Mouse (Mus musculus) liver, embryonic 11.5 days (tissue): ENCODE data around the gene Kat6b. TPM values are rescaled to one million over a fixed set of nuclear protein-coding genes. Genes with fewer than 3 reads are reported as not detected.

Experiments
- ATAC-seq: fragments of 200-750 bp; cut with Nextera tagmentation; replicated peaks from 2 replicates; pipeline ENCODE4 v1.8.0; 2017; ENCODE audit warnings: moderate number of reproducible peaks, mild to moderate bottlenecking, moderate TSS enrichment, moderate library complexity; ENCODE audit not compliant: low FRiP score
- DNase-seq: peaks from one replicate; pipeline ENCODE4 v3.0.0-alpha.2; 2017; ENCODE audit warnings: low spot score
- H3K27ac ChIP-seq: fragments of 300-500 bp; sonication (generic); 2 replicates; pipeline ENCODE4 v1.5.1; 2014; ENCODE audit warnings: mild to moderate bottlenecking, low read depth, low read length, control low read depth
- H3K27me3 ChIP-seq: fragments of 300-500 bp; sonication (generic); replicated peaks from 2 replicates; pipeline ENCODE4 v1.6.1; 2014; ENCODE audit warnings: low read length, mixed read lengths; ENCODE audit not compliant: control insufficient read depth, insufficient read depth
- H3K36me3 ChIP-seq: fragments of 300-500 bp; sonication (generic); 2 replicates; pipeline ENCODE4 v1.6.1; 2014; ENCODE audit warnings: mild to moderate bottlenecking, low read length, moderate library complexity, mixed read lengths; ENCODE audit not compliant: control insufficient read depth, insufficient read depth
- H3K4me1 ChIP-seq: fragments of 300-500 bp; sonication (generic); replicated peaks from 2 replicates; pipeline ENCODE4 v1.6.1; 2014; ENCODE audit warnings: low read length, mixed read lengths; ENCODE audit not compliant: control insufficient read depth, insufficient read depth
- H3K4me2 ChIP-seq: fragments of 300-500 bp; sonication (generic); 2 replicates; pipeline ENCODE4 v1.6.1; 2014; ENCODE audit warnings: mild to moderate bottlenecking, control low read depth, moderate library complexity
- H3K4me3 ChIP-seq: fragments of 300-500 bp; sonication (generic); 2 replicates; pipeline ENCODE4 v1.5.1; 2014; ENCODE audit warnings: low read depth, low read length, control low read depth
- H3K9ac ChIP-seq: fragments of 300-500 bp; sonication (generic); 2 replicates; pipeline ENCODE4 v1.6.1; 2014; ENCODE audit warnings: low read depth, low read length, control low read depth
- H3K9me3 ChIP-seq: fragments of 300-500 bp; sonication (generic); 2 replicates; pipeline ENCODE4 v1.6.1; 2016; ENCODE audit warnings: low read length, inconsistent platforms, mixed read lengths; ENCODE audit not compliant: control insufficient read depth
- WGBS: fragments of 180-500 bp; shearing (Covaris S2); extraction: QIAGEN DNeasy Blood & Tissue Kit; methylation state at CpG from one replicate; pipeline ENCODE4 v1.1.7; 2014; 5-methylcytosine and 5-hydroxymethylcytosine counted together
- polyA plus RNA-seq: library from polyadenylated mRNA; unstranded; fragments of >200 nt; fragmentation: Nextera tagmentation; extraction: Ambion mirVana; gene quantifications from 2 replicates; pipeline ENCODE4 v1.2.1, GENCODE M21; 2014

The Kat6b gene
- polyA plus RNA-seq, 1 experiment from 2014 or later: 6.7 TPM

GRCm38 (mm10) chr14:21565541-21566353 is 84.5 kb downstream of the Kat6b start:
- ATAC-seq (no peak), DNase-seq (no peak)
- WGBS: 89% methylated on average over 10 of the region's 10 CpGs
- Histone ChIP-seq H3K9ac (no peak overlapping the region), H3K27me3 (no peaks in the 10 kb centered on the region), H3K4me3 (no peak overlapping the region), H3K27ac (no peak overlapping the region), H3K9me3 (no peaks in the 10 kb centered on the region), H3K4me1 (peaks cover 11% of the 10 kb centered on the region), H3K36me3 (no peaks in the 10 kb centered on the region), H3K4me2 (no peak overlapping the region)

GRCm38 (mm10) chr14:21567293-21567984 is 86.2 kb downstream of the Kat6b start:
- ATAC-seq: no peak
- Histone ChIP-seq H3K9ac (no peak overlapping the region), H3K27me3 (no peaks in the 10 kb centered on the region), H3K36me3 (no peaks in the 10 kb centered on the region), H3K4me1 (no peaks in the 10 kb centered on the region; the same call in 1 of the 2 replicates), H3K9me3 (no peaks in the 10 kb centered on the region), H3K4me2 (no peak overlapping the region), H3K4me3 (no peak overlapping the region), H3K27ac (no peak overlapping the region)
- no peak for DNase-seq
- 81% methylated on average over 7 of the region's 7 CpGs for WGBS

DNA sequence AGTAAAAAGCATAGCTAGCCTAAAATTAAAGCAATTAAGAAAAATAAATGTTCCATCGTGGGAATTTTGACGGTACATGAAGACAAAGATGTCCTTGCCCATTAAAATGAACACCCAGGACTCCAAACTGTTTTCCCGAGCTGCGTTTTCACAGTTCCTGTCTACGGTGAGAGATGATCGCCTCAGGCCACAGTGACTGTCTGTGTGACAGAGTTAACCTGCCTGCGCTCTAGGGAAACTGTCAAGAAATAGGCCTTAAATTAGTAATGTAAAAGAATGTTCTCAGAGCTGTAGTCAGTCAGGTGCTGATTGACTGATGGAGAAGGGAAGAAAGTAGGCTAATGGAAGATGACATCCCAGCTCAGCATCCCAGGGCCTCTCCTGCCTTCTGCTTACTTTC is 87.6 kb downstream of the Kat6b start:
- Histone ChIP-seq H3K4me1 (no peaks in the 10 kb centered on the region), H3K36me3 (no peaks in the 10 kb centered on the region), H3K4me2 (no peak overlapping the region), H3K4me3 (no peak overlapping the region), H3K9ac (no peak overlapping the region), H3K27me3 (no peaks in the 10 kb centered on the region), H3K9me3 (no peaks in the 10 kb centered on the region), H3K27ac (no peak overlapping the region)
- ATAC-seq: no peak
- 88% methylated on average over 7 of the region's 7 CpGs for WGBS
- no peak for DNase-seq

- H3K9ac ChIP-seq: no peak overlapping the region
- no peaks in the 10 kb centered on the region for H3K9me3 ChIP-seq
Measured at GRCm38 (mm10) chr14:21574686-21575309, 93.6 kb downstream of the Kat6b start.

DNA sequence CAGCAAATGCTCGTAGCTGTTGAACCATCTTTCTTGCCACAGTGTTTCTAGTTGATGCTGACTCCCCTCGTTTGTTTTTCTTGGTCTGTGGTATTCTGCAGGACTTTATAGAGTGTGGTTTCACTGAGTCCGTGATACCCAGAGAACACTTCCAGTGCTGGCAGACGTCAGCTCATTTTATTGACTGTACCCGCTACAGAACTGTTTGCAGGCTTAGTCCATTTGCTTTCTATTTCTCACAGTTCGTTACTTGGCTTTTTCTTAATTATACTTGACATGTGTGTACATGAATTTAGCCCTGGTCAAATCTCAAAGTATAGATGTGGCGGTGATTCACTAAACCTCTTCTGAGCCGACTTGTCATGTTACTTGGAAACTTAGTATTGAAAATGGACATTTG is 95.6 kb downstream of the Kat6b start:
- ATAC-seq (no peak), DNase-seq (no peak)
- Histone ChIP-seq H3K4me3 (no peak overlapping the region), H3K36me3 (no peaks in the 10 kb centered on the region), H3K4me1 (peaks cover 7% of the 10 kb centered on the region), H3K27me3 (no peaks in the 10 kb centered on the region), H3K9ac (no peak overlapping the region), H3K4me2 (no peak overlapping the region), H3K27ac (no peak overlapping the region), H3K9me3 (no peaks in the 10 kb centered on the region)
- 79% methylated on average over 8 of the region's 8 CpGs for WGBS

More at GRCm38 (mm10) chr14:21574686-21575309, 93.6 kb downstream of the Kat6b start:
- Histone ChIP-seq H3K27ac (no peak overlapping the region), H3K27me3 (no peaks in the 10 kb centered on the region), H3K4me3 (no peak overlapping the region), H3K4me2 (no peak overlapping the region), H3K4me1 (no peaks in the 10 kb centered on the region), H3K36me3 (no peaks in the 10 kb centered on the region)
- DNase-seq: no peak
- WGBS: 51% methylated on average over 8 of the region's 8 CpGs
- ATAC-seq: no peak

DNA sequence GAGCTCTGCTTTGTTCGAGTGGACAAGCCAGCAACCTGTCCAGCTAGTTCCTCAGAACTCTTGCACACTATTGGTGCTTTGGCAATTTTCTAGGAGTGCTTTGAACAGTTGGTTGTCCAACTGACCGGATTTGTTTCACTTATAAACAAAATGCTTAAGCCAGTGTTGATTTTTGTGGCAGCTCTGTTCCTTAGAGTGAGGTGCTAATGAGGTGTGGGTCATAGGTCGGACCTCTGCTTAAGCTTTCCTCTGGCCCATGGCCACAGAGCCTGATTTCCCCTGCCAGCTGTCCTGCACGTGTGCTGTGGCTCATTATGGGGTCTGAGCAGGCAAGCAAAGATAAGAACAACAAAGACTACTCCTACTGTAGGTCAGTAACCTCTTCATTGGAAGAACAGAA is 100.0 kb downstream of the Kat6b start:
- Histone ChIP-seq H3K27me3 (no peaks in the 10 kb centered on the region), H3K36me3 (no peaks in the 10 kb centered on the region), H3K9me3 (no peaks in the 10 kb centered on the region), H3K4me1 (peaks cover 20% of the 10 kb centered on the region), H3K4me2 (no peak overlapping the region), H3K9ac (no peak overlapping the region), H3K4me3 (no peak overlapping the region), H3K27ac (no peak overlapping the region)
- WGBS: 35% methylated on average over 4 of the region's 4 CpGs
- DNase-seq (no peak), ATAC-seq (no peak)

DNA sequence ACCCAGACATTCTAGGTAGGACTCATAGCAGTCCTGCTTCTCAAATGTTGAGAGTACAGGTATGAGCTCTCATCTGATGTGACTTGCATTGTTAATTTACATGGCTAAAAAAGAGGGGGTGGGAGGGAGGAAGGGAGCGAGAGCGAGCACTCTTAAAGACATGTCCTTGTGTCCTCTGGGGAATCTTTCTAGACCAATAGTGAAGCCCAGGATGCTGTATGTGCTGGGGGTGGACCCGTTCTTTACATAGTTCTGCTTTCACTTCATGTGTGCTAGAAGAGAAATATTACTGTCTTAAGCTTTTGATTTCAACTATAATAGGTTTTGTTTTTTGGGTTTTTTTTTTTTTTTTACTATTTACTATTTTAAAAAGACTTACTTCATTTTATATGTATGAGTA is 101.1 kb downstream of the Kat6b start:
- H3K36me3 ChIP-seq: no peaks in the 10 kb centered on the region
- ATAC-seq (no peak), DNase-seq (no peak)
- 89% methylated on average over 3 of the region's 3 CpGs for WGBS
- H3K4me3 ChIP-seq: no peak overlapping the region
- no peaks in the 10 kb centered on the region for H3K9me3 ChIP-seq
- H3K4me1 ChIP-seq: peaks cover 20% of the 10 kb centered on the region
- H3K4me2 ChIP-seq: no peak overlapping the region
- no peak overlapping the region for H3K9ac ChIP-seq
- H3K27me3 ChIP-seq: no peaks in the 10 kb centered on the region
- no peak overlapping the region for H3K27ac ChIP-seq

DNA sequence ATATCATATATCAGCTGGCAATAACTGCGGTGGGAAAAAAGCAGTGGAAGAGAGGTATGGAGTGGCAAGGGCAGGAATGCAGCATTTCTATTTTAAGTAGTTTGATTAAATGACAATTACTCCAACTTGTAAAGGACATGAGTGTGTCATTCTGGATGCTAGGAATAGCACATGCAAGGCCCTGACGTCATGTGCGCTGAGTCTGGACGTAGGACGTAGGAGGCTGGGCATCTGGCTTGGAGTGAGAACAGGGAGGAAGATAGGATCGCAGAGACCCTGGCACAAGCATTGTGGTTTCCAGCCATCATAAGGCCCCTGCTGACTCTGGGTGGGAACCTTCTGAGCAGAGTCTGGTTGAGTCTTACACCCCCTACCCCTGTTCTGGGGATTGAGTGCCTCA is 101.8 kb downstream of the Kat6b start:
- Histone ChIP-seq H3K27ac (no peak overlapping the region), H3K4me2 (no peak overlapping the region), H3K9ac (no peak overlapping the region), H3K4me1 (peaks cover 20% of the 10 kb centered on the region), H3K36me3 (no peaks in the 10 kb centered on the region), H3K9me3 (no peaks in the 10 kb centered on the region), H3K4me3 (no peak overlapping the region), H3K27me3 (no peaks in the 10 kb centered on the region)
- no peak for DNase-seq
- no peak for ATAC-seq
- 81% methylated on average over 6 of the region's 6 CpGs for WGBS
